Mouse (Mus musculus): ENCODE data around the gene Asic2.

Gene Asic2

DNA sequence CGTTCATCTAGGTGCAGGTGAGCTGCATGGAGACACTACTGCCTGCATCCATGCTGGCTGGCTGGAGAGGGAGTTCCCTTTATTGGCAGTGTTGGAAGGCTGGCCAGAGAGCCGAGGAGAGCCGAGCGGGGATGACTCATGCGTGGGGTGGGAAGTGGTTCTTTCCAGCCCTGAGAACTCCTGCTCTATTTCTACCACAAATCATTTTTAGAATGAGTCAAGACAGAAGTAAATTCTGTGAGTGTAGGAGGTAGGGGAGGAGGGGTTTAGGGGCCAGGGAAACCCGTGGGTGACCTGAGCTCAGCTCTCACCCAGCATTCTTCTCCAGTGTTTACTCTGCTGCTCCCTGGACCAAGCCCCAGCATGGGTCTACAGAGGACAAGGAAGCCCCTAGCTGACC lies 872.2 kb downstream of the Asic2 start:
- in situ Hi-C loops (cut with MboI): no loop called here

DNA sequence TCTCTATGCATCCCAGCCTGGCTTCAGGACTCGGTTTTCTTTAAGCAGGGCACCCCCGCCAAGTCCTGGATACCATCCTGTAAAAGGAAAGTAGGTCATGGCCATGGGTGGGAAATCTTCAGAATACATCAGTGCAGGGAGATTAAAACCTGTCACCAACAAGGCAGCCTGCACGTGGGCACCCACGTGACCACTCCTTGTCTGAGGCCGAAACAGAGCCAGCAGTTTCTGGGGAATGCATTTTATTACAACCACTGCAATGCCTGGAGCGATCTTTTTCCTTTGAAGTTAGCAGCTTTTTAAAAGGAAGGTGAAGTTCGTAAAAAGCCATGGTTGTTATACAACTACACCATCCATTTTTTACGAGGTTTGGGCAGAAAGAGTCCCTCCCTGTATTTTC lies 873.7 kb downstream of the Asic2 start:
- in situ Hi-C loops (cut with MboI): no loop called here

DNA sequence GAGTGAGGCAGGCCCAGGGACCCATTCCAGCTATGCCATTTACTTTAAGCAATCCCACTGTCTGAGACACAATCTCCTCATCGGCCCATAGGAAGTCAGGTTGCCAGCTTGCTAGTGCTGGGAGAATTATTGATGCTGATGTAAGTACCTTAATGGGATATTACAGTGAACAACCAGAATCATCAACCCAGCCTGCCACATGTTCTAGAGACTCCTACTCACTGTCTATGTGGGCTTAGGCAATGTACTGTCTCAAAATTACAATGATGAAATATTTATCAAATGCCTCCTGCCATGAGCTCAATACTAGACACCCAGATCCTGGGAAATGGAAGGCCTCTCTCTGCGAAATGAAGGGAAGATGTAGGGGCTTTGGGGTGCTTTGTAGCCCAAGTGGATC lies 876.1 kb downstream of the Asic2 start:
- in situ Hi-C loops (cut with MboI): no loop called here

DNA sequence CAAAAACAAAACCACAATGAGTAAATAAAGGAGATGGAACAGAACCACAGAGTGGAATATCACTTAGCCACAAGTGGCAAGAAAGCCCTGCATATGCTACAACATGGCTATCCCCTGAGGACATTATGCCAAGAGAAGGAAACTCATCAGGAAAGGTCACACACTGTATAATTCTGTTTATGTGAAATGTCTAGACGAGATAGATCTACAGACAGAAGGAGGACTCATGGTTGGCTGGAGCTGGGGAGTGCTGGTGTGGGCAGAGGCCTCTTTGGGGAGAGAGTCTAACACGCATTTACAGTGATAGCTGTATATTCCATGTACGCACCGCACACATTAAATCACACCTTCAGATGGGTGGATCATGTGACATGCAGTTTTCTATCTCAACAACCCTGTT lies 884.4 kb downstream of the Asic2 start:
- in situ Hi-C loops (cut with MboI): no loop called here

DNA sequence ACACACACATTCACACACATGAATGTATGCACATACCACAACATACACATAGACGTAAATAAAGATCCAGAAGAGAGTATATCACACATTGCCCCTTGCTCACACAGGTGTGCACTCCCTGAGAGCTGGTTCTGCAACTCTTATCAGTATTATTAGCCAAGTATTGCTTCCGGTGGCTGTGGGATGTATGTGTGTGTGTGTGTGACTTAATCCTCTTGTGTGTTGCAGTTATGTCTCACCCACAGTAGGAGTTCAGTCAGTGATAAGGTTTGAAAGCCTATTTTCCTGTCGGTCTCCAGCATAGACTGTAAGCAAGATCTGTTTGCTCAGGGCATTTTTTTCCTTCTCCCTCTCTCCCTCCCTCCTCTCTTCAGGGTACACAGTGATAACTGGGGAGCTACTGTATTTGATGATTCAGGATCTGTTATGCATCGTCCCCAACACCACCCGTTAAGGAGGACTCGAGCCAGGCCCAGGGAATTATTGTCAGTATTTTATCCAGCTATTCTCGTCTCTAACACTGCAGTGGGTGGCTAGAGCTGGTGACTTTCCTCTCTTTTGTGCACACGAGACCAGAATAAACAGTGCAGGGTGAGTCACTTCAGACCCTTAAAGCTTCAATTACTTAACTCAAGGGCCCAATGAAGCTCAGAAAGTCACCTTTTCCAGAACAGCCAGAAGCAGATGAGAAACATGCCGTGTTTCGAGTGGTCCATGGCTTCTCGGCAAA lies 888.0 kb downstream of the Asic2 start:
- in situ Hi-C loops (cut with MboI): no loop called here

DNA sequence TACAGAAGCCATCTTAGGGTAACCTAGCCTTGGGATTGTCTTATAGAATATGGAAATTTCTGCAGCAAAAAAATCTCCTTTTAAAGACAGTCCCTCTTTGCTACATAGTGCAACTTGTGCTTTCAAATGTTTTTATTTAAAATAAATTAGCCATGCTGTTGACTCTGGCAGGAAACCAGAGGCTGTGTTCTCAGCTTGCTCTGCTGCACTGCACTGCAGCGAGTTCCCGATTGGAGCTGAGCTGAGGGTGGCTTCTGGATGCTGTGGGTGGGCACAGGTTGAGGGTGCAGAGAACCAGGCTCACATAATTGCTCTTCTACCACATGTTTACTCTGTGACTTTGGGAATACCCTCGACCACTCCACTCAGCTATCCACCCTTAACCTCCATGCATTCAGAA lies 889.0 kb downstream of the Asic2 start:
- in situ Hi-C loops (cut with MboI): no loop called here

DNA sequence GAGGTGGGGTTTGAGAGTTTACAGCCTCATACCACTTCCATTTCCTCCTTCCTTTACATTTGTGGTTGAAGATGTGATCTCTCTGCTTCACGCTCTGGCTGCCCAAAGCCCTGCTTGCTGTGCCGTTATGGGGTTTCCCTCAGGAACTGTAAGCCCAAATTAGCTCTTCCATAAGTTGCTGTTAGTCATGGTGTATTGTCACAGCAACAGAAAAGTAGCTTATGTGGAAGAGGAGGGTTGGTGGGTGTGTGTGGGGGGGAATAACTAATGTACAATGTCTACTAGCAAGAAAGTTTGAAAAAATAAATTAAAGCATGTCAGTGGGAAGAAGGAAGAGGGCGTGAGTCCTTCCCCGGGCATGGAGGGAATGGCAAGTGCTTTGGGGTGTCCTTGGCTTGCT lies 896.4 kb downstream of the Asic2 start:
- in situ Hi-C loops (cut with MboI): no loop called here

DNA sequence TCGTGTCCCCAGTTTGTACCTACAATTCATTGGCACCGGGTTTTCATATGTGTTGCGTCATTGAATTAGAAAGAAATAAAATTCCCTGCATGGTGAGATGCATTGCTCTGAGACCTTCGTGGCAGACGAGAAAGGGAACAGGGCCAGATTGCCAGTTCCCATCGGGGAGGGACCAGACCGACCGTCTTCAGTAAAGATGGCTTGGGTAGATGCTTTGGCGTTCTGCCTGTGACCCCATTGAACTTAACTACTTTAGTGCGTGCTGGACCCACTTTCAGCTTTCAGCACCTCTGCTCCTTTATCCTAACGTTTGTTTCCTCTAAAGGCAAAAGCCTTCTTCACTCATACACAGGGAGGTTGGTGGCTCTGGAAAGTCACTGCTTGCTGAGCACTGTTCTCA lies 902.9 kb downstream of the Asic2 start:
- in situ Hi-C loops (cut with MboI): no loop called here

DNA sequence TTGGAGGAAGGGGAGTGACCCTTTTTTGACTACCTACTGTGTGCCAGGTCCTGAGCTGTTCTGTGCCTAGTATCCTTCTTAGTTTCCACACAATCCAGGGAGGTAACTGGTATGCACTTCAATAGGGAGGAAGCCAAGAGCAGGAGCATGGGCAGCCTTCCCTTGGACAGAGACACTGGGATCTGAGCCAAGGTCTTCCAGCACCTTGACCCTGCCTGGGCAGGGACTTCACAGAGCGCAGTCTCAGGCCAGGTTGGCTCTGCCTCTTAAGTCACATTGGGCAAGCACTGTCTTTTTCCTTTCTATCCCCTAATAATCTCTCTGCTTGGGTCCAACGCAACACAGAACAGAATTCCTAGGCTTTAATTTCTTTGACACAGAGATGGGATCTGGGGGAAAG lies 904.3 kb downstream of the Asic2 start:
- in situ Hi-C loops (cut with MboI): no loop called here

DNA sequence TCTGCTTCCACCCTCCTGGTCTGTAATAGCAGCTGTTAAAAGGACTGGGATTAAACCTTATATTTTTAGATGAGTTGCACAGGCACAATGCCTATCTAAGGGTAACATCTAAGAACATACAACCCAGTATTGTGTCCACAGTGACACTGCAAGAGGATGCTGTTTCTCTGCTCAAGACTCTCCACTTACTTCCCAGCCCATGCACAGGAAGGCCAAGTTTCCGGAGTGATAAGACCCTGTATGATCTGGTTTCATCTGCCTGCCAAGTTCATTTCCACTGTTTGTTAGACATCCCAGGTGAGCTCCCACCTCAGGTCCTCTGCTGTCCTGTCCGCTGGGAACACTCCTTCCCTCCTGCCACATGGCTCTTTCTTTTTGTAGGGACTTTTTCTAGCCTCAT lies 908.2 kb downstream of the Asic2 start:
- in situ Hi-C loops (cut with MboI): no loop called here

DNA sequence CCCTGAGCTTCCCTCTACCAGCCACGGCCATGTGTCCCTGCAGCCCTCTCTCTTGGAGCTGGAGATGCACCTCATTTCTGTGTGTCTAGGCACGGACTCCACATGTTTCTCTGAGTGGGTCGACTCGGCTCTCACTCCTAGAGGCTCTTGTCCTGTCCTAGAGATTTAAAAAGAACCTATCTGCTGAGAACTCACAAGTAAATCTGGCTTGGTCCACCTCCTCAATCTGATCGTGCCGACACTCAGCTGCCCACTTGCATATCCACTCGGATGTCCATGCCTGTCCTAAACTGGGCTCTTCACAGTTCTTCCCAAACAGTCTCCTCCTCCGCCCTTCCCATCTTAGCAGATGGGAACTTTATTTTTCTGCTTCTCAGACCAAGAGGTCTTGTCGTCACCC lies 908.7 kb downstream of the Asic2 start:
- in situ Hi-C loops (cut with MboI): no loop called here

DNA sequence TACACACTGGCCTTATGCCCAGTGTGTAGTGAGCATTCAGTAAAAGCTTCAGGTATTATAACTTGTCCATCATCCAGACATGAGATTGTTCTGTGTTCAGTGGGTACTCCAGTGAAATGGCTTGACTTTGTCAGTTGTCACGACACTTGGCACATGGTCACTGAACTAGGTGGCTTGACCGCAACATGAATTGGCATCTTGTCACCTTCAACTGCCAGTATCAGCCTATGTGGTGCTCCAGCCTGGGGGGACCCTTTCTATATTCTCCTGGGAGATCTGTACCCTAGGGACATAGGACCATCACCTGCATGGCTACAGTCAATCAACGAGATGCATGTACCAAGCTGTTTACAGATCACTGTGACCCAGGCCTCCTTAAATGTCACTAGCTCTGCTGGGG lies 910.8 kb downstream of the Asic2 start:
- in situ Hi-C loops (cut with MboI): no loop called here

DNA sequence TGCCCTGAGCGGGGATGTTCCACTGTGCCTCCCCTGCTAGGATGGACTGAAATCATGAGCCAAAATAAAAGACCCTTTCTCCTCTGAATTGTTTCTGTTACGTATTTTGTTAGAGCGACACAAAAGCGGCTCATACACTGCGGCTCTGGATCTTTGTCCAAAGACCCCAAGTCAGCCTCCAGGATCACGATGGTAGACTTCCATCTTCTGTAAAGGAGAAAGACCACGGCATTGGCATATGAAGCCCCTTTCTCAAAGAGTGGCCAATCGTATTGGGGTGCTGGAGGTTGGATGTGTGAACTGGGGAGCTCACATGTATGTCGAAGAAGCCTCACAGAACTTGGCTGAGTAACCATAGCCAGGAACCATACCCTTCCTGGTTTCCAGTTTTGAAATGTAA lies 911.5 kb downstream of the Asic2 start:
- in situ Hi-C loops (cut with MboI): no loop called here

DNA sequence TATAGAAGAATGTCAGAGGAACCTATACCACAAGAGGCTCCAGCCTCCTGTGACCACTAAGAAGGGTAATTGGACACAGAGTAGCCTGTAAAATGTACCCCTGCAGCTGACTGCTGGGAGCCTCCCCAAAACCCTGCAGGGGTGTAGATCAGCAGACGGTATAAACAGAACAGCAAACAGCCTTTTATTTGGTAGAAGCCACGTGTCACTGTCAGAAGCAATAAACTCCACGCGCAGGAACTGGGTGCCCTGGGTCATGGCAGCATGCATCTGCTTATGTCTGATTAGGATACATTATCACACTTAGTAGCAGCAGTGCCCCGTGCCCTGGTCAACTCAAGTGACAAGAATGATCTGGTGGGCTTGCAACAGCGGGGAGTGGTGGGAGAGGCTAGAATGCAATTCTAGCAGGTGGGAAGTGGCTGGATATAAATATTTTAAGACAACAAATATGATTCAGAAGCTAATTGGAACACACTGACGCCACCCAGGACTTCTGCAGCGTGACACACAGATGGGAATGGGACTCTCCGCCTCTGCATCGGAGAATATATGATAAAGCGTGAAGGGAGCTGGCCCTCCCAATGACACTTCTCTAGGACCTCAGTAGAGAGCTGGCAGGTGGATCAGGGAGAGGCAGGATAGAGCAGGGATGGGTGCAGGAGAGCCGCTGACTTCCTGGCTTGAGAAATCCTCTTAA lies 912.7 kb downstream of the Asic2 start:
- in situ Hi-C loops (cut with MboI): no loop called here

DNA sequence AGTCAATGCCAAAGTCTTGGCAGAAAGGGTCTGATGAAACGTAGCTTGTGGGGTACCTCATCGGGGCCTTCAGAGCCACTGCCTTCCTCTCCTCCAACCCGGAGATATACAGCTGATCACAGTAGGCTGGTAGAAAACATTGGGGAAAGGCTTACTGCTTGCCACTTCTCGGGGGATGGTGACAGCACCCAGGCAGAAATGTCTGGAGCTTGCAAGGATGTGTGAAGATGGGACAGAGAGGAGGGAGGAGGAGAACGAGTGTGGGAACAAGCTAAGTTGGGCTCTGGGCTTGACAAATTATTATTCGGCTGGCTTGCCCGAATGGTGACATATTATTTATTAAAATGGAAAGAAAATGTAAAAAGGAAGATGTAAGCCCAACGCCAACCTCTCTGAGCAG lies 914.4 kb downstream of the Asic2 start:
- in situ Hi-C loops (cut with MboI): no loop called here

DNA sequence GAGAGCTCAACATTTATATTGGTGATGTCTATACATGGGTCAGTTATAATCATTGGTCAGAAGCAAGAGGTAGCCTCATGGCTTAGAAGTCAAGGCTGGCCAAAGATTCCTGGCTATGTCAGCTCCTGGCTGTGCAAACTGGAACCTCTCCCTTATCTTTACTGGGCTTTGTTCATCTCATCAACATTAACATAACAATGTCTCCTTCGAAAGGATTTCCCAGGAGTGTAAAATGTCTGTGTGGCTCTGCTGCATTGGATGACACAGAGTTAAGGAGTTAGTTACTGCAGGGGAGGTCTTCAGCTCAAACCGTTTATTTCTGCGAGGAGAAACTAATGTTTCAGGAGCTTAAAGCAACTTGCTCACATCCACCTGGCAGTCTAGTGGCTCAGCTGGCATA lies 926.6 kb downstream of the Asic2 start:
- in situ Hi-C loops (cut with MboI): no loop called here

DNA sequence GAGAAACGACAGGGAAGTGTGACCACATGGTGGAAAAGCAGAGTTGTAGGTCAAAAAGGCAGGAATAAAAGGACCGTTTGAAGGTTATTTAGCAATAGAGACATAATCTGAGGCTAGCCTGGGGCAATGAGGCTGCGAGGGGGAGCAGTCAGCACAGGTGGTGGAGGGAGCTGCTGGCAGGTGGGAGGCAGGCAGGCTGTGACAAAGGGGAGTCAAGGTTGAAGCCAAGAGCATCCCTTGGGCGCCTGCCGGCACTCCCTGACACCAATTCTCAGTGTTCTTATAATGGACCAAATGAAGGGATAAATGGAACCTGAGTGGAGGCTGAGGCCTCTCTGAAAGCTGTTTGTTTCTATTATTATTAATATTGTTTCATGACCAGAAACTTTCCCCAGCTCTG lies 928.3 kb downstream of the Asic2 start:
- in situ Hi-C loops (cut with MboI): no loop called here

DNA sequence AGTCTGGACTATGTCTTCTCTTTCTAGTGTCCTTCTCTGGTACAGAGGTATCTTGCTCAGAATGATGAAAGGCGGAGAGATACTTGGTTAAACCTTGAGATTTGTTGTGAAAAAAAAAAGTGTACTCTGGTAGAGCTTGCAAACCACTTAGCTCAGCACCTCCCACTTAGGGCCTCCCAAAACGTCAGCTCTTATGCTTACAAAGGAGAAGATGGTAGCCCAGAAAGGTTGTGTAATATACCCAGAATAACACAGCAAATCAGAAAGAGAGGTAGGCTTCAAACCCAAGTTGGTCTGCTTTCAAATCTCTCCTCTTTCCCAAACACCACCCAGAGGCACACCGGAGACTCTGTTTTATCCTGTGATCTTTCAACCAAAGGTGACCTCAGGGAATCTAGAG lies 936.1 kb downstream of the Asic2 start:
- in situ Hi-C loops (cut with MboI): no loop called here

DNA sequence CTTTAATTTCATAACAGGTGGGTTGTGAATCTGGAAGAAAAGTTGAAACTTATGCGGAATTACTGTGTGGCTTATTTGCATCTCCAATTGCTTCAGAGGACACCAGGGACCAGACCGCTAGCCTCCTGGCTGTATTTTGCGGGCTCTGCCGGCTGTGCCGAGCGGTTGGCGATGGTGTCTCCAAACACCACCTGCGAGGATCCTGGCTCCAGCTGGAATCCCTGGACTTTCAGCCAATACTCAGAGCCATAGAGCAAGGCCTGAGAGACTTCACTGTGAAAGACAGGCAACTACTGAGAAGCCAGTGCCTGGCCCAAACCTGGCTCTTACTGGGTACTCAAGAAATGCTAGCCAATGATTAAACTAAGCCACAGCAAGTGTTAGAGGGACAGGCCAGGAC lies 953.5 kb downstream of the Asic2 start:
- in situ Hi-C loops (cut with MboI): no loop called here

DNA sequence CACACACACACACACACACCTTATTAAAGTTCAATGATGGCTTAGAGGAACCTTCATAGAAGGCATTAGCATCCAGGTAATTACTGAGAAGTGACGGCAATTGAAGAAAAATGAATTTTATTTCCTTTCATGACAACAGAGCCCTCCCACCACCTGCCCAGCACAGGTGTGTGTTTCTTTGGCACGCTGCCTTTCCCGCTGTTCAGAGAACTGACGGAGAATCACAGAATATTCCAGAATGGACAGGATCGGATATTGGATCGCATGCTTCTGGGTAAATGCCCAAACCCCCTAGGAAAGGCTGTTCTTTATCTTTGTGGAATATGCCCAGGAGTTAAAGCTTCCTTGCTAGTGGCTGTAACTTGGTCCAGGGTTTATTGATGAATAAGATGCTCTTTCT lies 954.8 kb downstream of the Asic2 start:
- in situ Hi-C loops (cut with MboI): no loop called here

DNA sequence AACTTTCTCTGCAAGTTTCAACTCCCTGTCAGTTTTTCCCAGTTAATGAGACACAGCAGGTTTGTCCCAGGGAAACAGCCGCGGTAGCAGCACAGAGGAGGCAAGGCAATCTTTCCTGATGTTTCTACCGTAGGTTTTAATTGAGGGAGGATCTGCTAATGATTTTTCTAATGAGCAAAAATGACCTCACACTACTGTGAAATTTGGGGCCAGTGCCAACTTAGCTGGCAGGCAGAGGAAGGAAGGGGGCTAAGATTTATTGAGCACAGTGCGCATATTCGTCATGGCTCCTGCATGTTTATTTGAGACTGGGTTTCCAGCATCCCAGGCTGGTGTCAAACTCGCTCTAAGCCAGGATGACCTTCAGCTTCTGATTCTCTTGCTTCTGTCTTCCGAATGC lies 957.5 kb downstream of the Asic2 start:
- in situ Hi-C loops (cut with MboI): no loop called here

DNA sequence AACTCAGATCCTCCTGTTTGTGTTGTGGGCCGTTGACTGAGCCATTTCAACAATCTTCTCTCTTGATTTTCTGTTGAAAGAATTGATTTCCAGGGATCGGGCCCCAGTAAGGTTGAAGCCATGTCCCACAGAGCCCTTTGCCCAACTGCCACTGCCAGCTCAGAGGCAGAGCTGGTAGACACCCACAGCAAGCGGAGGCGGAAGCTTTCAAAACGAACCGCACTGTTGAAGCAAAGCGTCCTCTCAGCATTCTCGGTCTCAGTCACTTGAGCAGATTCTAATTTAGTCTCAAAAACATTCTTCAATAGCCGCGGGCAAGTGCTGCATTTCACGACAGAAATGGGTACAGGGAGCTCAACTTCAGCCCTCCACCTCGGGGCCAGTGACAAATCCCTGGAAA lies 958.9 kb downstream of the Asic2 start:
- in situ Hi-C loops (cut with MboI): no loop called here

DNA sequence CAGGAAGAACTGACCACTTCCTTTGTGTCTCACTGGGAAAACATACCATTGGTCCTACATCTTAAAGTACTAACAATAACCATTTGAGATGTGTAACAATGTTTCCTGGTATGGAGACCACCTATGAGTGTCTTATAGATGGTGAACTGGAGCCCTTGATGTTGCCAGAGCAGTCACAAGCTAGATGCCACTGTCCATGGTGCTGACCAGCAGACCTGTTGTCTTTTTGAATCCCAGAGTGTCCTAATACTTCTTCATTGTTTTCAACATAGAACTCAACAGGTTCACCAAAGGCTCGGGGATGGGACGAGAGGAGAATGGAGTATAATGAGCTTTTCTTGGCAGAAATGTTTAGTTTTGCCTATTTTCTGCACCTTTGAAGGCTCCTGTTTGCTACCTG lies 962.4 kb downstream of the Asic2 start:
- in situ Hi-C loops (cut with MboI): no loop called here

Data from mature B cell (primary cell).